Mouse (Mus musculus): ENCODE data around the gene Gm10837.
A peak's percentile ranks its signal among the peaks of the same experiment; 100 is the strongest.

Gene Gm10837

DNA sequence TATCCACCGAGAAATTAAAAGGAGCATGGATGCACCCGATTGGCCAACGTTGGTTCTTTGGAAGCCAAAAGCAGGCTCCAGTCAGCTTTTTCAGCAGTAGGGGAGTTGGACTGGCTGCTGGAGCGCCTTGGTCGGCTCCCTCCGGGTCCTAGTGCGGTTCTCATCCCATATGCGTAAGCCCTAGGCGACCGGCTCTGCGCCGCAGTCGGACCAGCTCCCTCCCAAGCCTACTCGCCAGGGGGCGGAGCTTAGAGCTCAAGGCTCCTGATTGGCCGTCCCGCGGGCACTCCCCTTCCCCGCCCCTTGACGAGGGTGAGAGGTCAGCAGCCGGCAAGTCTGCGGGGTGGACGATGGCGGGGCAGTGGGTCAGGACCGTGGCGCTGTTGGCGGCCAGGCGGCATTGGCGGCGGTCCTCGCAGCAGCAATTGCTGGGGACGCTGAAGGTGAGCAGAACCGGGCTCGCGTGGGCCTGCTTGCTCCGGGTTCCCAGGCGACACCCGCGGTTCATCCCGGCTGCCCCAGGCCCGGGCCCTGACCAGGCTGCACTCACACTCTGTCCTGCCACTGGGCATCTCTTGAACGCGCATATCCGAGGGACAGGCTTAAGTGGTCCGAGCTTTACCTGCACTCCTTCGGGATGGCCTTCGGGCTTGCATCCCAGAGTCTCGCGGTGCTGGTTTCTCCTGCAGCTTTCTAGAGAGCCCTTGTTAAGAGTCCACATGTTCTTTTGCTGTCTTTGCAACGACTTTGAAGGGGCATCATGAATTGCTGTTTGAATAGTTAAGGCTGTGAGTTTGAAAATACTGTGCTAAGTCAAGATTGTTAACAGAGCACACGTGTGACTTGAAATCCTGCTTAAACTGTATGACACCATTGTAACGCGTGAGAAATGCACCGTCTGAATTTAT, 43.9 kb downstream of the Gm10837 start, which contains the start of gene Pcca:
Gene Pcca (plus strand): TSS at position 308 of the 908 bp plus-strand sequence.
- DNase-seq (ENCODE audit: low spot score) = peak; percentile 93

GRCm38 (mm10) chr14:122535986-122536385, 45.6 kb downstream of the Gm10837 start:
- no peak for DNase-seq (ENCODE audit: low spot score)
